Mouse (Mus musculus) limb, embryonic 14.5 days (tissue): ENCODE data around the gene Gria1. TPM values are rescaled to one million over a fixed set of nuclear protein-coding genes. Genes with fewer than 3 reads are reported as not detected.
A peak's percentile ranks its signal among the peaks of the same experiment; 100 is the strongest.

ENCODE experiments used
- ATAC-seq: fragments of 200-750 bp; cut with Nextera tagmentation; 2 replicates; pipeline ENCODE4 v1.8.0; 2017; ENCODE audit warnings: low read depth, moderate number of reproducible peaks, moderate TSS enrichment; ENCODE audit not compliant: low FRiP score
- DNase-seq: peaks from one replicate; pipeline ENCODE4 v3.0.0-alpha.2; 2015; ENCODE audit warnings: low spot score
- H3K27ac ChIP-seq: fragments of 300-500 bp; sonication (generic); replicated peaks from 2 replicates; pipeline ENCODE4 v1.5.1; 2014; ENCODE audit warnings: low read depth, mild to moderate bottlenecking, low read length, moderate library complexity, mixed read lengths
- H3K27me3 ChIP-seq: fragments of 300-500 bp; sonication (generic); 2 replicates; pipeline ENCODE4 v1.6.1; 2014; ENCODE audit warnings: low read length, mixed read lengths; ENCODE audit not compliant: control insufficient read depth, insufficient read depth
- H3K36me3 ChIP-seq: fragments of 300-500 bp; sonication (generic); 2 replicates; pipeline ENCODE4 v1.6.1; 2014; ENCODE audit warnings: mild to moderate bottlenecking, low read length, moderate library complexity, mixed read lengths; ENCODE audit not compliant: control insufficient read depth, insufficient read depth
- H3K4me1 ChIP-seq: fragments of 300-500 bp; sonication (generic); 2 replicates; pipeline ENCODE4 v1.6.1; 2014; ENCODE audit warnings: antibody characterized with exemption, low read length, mixed read lengths; ENCODE audit not compliant: control insufficient read depth, insufficient read depth
- H3K4me2 ChIP-seq: fragments of 300-500 bp; sonication (generic); replicated peaks from 2 replicates; pipeline ENCODE4 v1.6.1; 2014; ENCODE audit warnings: low read depth, mild to moderate bottlenecking, low read length, moderate library complexity; ENCODE audit not compliant: severe bottlenecking
- H3K4me3 ChIP-seq: fragments of 300-500 bp; sonication (generic); replicated peaks from 2 replicates; pipeline ENCODE4 v1.5.1; 2014; ENCODE audit warnings: low read length
- H3K9ac ChIP-seq: fragments of 300-500 bp; sonication (generic); 2 replicates; pipeline ENCODE4 v1.6.1; 2014; ENCODE audit warnings: mild to moderate bottlenecking, low read depth, low read length, moderate library complexity; ENCODE audit not compliant: severe bottlenecking
- H3K9me3 ChIP-seq: fragments of 300-500 bp; sonication (generic); 2 replicates; pipeline ENCODE4 v1.6.1; 2016; ENCODE audit warnings: low read length; ENCODE audit not compliant: control insufficient read depth
- POLR2A ChIP-seq: fragments of 200-500 bp; IDR thresholded peaks from 2 replicates; pipeline ENCODE4 v1.8.0; 2012; ENCODE audit warnings: inconsistent platforms, mild to moderate bottlenecking, moderate library complexity, borderline replicate concordance; ENCODE audit not compliant: insufficient read depth, insufficient read length; ENCODE audit errors: extremely low read depth
- WGBS: fragments of 180-500 bp; shearing (Covaris S2); extraction: QIAGEN DNeasy Blood & Tissue Kit; methylation state at CpG from one replicate; pipeline ENCODE4 v1.1.7; 2014; 5-methylcytosine and 5-hydroxymethylcytosine counted together
- polyA plus RNA-seq, 2 experiments: library from polyadenylated mRNA; depleted of rRNA in 1 of 2; stranded (reverse) in 1 of 2; unstranded in 1 of 2; fragments of >200 nt; fragmentation: Nextera tagmentation in 1 of 2; extraction: Ambion mirVana in 1 of 2; gene quantifications; 2 replicates each; pipeline versions ENCODE4 v1.2.1 to v1.2.3; 2012 to 2014

Gene Gria1
- polyA plus RNA-seq, 2 experiments, result 1.7 to 2.2 TPM

- Histone ChIP-seq H3K9ac (no peak overlapping the region), H3K27me3 (no peaks in the 10 kb centered on the region), H3K27ac (no peak overlapping the region), H3K4me3 (no peak overlapping the region), H3K9me3 (no peaks in the 10 kb centered on the region), H3K4me2 (no peak overlapping the region), H3K4me1 (no peaks in the 10 kb centered on the region), H3K36me3 (no peaks in the 10 kb centered on the region)
- 94% methylated on average over 7 of the region's 7 CpGs for WGBS
- ATAC-seq (no peak), DNase-seq (no peak)
- no peak for TF ChIP-seq POLR2A
These were observed 202.9 kb downstream of the Gria1 start for GRCm38 (mm10) chr11:57214079-57214478.

- H3K4me3 ChIP-seq, result no peak overlapping the region
- H3K36me3 ChIP-seq, result no peaks in the 10 kb centered on the region
- DNase-seq (no peak), ATAC-seq (no peak)
- no peak overlapping the region for H3K9ac ChIP-seq
- 84% methylated on average over 5 of the region's 5 CpGs for WGBS
- H3K27ac ChIP-seq, result no peak overlapping the region
- no peaks in the 10 kb centered on the region for H3K9me3 ChIP-seq
- H3K4me2 ChIP-seq, result no peak overlapping the region
- no peaks in the 10 kb centered on the region for H3K4me1 ChIP-seq
- no peaks in the 10 kb centered on the region for H3K27me3 ChIP-seq
- no peak for TF ChIP-seq POLR2A
These were observed 203.4 kb downstream of the Gria1 start for GRCm38 (mm10) chr11:57214583-57214982.

- H3K27ac ChIP-seq, result no peak overlapping the region
- H3K4me1 ChIP-seq, result no peaks in the 10 kb centered on the region
- no peaks in the 10 kb centered on the region for H3K27me3 ChIP-seq
- no peak for TF ChIP-seq POLR2A
- WGBS, result 73% methylated on average over 8 of the region's 8 CpGs
- no peak overlapping the region for H3K4me3 ChIP-seq
- no peak overlapping the region for H3K9ac ChIP-seq
- H3K36me3 ChIP-seq, result no peaks in the 10 kb centered on the region
- no peak for ATAC-seq
- no peak for DNase-seq
- no peak overlapping the region for H3K4me2 ChIP-seq
- H3K9me3 ChIP-seq, result no peaks in the 10 kb centered on the region
These were observed 211.8 kb downstream of the Gria1 start for GRCm38 (mm10) chr11:57222797-57223569.

DNA sequence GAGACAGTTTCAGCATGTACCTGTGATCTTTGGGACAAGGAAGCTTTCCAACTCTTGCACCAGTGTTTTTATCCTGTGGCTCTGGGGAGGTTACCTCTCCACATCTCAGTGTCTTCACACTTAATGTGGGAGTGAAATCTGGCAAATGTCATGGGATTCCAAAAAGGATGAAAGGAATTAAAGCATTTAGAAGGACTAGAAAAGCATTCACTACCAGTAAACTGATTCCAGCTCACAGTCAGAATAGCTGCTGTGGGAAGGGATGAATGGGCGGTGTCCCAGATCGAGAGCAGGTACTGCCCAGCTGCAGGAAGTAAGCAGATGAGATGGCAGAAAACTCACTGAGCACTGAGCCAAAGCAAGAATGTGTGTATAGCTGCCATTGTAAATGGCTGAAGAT, 224.3 kb downstream of the Gria1 start:
- Histone ChIP-seq H3K4me2 (no peak overlapping the region), H3K4me1 (peaks cover 6% of the 10 kb centered on the region; the same call in 1 of the 2 replicates), H3K4me3 (no peak overlapping the region), H3K36me3 (no peaks in the 10 kb centered on the region), H3K27me3 (no peaks in the 10 kb centered on the region), H3K9me3 (no peaks in the 10 kb centered on the region), H3K9ac (no peak overlapping the region), H3K27ac (no peak overlapping the region)
- WGBS, result 77% methylated on average over 2 of the region's 2 CpGs
- TF ChIP-seq POLR2A, result no peak
- no peak for ATAC-seq
- no peak for DNase-seq

DNA sequence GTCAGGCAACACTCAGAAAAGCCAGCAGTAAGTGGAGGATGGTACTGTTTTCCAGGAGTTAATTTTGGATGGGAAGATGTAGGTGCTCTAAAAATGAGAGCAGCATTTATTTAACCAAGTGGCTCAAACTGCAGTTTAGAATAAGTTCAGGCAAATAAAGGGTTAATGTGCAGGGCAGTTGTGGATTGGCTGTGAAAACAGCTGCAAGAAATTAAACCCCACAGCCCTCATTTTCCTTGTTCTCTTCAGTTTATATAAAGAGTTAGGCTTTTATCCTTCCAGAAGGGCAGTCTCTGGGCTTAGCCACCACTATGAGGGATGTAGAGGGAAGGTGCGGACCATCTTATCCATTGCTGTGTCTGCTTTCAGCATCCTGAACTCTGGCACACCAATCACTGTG, 225.2 kb downstream of the Gria1 start:
- ATAC-seq (peak; percentile 26; the same call in 1 of the 2 replicates), DNase-seq (peak; percentile 54)
- Histone ChIP-seq H3K4me2 (no peak overlapping the region; the same call in 1 of the 2 replicates), H3K4me3 (no peak overlapping the region), H3K9ac (no peak overlapping the region), H3K4me1 (peaks cover 6% of the 10 kb centered on the region; the same call in 1 of the 2 replicates), H3K36me3 (no peaks in the 10 kb centered on the region), H3K27ac (no peak overlapping the region), H3K27me3 (no peaks in the 10 kb centered on the region), H3K9me3 (no peaks in the 10 kb centered on the region)
- no peak for TF ChIP-seq POLR2A
- 21% methylated on average over 1 of the region's 1 CpGs for WGBS
